Mouse (Mus musculus): ENCODE measurements around the gene Polr3h. TPM values are rescaled to one million over a fixed set of nuclear protein-coding genes. Genes with fewer than 3 reads are reported as not detected.
"Not testable (repeated sequence)": the region's sequence is repeated elsewhere in the genome, so short reads cannot be mapped to it uniquely, and the experiment has no call there.

Gene Polr3h
- total RNA-seq, 4 experiments from 2014 or later = 7.2 to 10.2 (median 8.2) TPM

DNA sequence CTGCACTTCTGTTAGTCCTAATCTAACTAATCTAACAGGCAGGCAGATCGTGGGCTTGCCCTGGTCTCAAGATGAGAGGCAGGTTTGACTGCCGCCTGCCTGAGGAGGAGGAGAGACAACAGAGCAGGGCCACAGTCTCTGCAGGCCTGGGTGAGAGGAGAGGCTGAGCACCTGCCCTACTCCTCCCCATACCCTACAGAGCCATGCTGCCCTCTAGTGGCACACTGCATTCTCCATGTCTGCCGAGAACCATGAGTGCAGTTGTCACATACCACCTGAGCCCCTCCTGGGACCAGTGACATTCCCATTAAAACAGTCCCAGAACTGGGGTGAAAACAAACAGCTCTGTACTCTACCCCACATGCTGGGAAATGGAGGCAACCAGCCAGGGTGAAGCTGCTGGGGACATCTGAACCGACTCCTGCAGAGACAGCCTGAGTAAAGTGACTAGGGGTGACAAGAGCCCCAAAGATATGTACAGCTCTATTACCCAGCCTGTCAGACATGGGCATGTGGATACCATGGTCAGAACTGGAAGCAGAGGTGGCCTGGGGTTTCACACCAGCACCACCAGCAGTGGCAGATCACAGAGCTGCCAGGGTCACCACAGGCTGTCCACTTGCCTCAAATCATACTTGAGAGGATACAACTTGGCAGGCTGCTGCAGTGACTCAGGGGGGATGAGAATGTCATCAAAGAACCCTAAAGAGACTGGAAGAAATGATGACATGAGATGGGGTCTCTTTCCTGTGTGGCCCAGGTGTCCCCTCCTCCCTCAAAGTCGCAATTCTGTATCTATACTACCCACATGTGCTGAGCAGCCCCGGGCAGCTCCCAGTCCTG, 8.2 kb downstream of the Polr3h start:
- peak; percentile 51 to 62 for DNase-seq (ENCODE audit: low spot score in 2 of 2)

DNA sequence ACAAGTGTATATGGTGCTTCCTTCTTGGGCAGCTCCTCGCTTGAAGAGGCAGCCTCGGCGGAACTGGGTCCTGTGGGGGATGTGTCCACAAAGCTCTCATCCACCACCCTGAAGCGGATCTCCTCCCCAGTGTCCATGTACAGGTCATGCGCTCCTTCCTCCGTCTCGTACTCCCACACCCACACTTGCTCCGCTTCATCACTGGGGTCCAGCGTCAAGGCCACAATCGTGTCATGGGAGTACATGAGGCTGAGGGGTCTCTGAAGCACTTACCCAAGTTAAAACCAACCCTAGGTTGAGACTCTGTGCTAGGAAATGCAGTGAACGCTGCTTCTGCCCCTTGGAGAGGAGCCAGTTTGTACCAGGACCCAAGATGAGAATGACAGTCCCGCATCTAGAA, 8.8 kb downstream of the Polr3h start:
- no peak for DNase-seq (ENCODE audit: low spot score in 2 of 2)

DNA sequence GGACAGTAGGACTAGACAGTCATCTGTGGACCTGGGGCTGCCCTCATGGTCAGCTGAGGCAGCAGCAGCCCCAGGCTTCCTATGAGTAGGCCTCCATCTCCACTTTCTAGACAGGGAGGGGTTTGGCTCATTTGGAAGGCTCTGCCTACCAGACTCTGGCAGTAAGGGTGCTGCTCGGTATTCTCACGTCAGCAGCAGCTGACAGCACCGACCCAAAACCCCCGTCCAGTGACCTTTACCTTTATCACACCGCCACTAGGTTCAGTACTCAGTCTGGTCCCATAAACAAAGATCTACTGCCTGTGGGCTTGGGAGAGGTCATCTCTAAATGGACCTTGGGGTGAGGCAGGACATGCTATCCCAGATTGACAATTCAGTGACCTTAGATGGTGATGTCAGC, 10.4 kb downstream of the Polr3h start:
- no peak for DNase-seq (ENCODE audit: low spot score in 2 of 2)

DNA sequence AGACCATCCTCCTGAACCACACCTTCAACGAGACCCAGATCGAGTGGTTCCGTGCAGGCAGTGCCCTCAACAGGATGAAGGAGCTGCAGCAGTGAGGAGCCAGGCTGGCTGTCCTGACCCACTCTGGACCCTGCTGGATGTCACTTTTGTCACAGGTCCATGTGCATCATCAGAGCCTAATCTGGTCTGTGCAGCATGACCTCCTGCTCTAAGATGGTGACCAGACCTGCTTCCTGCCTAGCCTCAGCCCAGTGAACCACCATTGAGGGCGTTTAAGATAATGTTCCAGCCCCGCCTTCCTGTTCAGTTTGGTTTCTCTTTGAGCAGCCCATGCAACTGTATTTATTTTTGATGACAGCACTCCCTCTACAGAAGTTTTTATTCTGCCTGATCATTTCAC, 11.4 kb downstream of the Polr3h start:
- no peak for DNase-seq (ENCODE audit: low spot score in 2 of 2)

DNA sequence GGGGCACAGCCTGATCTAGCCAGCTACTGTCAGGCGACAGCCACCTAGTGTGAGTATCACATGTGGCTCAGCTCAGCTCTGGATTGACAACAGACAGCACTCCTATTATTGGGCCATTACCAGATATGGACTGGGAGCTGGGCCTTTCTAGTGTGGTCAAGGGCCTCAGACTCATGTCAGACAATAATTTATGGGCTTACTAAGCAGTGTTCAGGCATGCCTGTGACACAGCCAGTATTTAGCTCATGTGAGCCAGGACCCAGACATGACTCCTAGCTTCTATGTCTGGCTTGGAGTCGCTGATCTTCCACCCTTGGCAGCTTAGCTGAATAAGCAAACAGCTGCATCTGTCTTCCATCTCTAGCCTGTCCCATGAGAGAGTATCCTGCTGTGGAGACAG, 13.5 kb downstream of the Polr3h start:
- DNase-seq (ENCODE audit: low spot score in 2 of 2) = peak in 1 of 2 experiments; percentile 34

DNA sequence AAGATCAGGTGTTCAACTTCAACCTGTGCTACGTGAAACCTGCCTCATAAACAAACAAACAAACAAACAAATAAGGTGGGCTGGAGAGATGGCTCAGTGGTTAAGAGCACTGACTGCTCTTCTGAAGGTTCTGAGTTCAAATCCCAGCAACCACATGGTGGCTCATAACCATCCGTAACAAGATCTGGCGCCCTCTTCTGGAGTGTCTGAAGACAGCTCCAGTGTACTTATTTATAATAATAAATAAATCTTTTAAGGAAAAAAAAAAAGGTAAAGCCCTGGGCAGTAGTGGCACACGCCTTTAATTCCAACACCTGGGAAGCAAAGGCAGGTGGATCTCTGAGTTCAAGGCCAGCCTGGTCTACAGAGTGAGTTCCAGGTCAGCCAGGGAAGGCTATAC, 17.3 kb downstream of the Polr3h start:
- DNase-seq (ENCODE audit: low spot score in 2 of 2) = not testable (repeated sequence)

DNA sequence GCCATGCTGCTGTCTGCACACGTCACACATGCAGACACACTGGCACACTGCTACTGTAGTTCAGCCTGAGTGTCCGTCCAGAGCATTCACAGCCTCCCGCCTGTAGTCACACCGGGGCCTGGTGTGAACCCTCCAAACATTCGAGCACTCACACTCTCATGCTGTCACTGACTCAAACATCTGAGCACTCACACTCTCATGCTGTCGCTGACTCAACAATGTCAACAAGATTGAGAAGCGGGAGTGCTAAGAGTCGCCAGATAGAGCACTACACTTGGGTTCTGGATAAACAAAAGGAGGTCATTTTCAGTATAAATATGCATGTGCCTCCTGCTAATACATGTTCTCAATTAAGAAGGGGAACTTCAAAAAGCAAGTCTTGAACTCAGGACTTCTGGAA, 18.1 kb downstream of the Polr3h start:
- no peak for DNase-seq (ENCODE audit: low spot score in 2 of 2)

DNA sequence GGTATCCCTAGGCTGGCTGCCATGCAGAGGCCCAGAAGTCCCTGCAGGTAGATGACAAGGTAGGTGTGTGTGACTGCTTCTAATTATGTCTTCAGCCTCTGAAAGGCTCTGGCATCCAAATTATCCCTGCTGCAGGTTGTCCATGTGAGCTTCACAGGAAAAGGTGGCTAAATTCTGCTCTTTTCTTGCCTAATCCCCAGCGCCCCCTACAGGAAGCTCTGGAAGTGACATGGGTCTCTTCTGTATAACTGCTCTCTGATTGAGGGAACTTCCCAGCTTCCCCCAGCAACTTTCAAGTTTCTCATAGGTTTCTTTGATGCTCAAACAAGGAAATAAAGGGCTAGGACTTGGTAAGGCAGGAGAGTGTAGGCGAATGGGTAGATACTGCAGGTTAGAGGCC, 21.1 kb downstream of the Polr3h start:
- DNase-seq (ENCODE audit: low spot score in 2 of 2) = peak; percentile 61 to 64

DNA sequence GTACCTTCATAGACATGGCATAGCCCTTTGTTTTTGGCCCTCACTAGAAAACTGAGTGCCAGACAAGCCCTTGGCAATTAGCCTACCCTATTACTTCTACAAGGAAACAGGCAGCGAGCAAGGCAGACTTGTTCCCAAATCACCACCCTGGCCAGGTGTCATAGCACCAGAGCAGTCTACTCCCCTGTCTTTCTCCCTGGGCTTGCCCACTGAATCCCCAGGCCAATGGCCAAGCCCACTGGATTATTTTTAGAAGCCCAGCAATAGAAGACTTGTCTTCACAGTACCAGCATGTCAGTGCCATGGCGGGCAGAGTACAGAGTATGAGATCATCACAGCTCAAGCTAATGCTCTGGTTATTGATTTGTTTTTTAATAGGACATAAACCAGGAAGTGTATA, 27.3 kb downstream of the Polr3h start:
- DNase-seq (ENCODE audit: low spot score in 2 of 2) = no peak

DNA sequence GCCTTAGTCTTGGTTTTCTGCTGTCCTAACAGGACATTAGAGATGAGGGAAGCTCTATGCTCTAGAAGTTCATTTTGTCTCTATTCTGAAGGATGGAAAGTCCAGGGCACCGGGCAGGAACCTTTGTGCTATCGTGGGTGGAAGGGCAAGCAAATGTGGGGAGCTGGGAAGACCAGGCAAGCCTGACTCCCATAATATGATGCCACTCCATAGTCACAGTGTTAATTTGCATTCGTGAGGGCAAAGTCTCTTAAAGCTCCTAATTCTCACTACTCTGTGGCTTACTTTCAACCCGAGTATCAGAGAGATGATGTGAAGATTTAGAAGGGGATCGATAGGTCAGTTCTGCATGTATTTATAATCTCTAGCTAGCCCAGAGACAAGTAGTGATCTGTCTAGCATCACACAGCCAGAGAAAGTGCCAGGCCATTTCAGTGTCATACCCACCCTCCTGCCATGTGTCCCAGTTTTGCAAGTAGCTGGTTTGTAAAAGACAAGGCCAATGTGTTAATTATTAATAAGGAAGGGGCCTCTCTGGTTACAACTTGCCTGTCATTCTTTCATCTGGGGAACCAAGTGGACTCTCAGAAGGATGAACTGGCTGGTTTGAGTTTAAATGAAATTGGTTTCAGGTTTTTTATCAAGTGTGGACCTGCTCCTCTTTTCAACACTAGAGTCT, 28.3 kb downstream of the Polr3h start:
- no peak for DNase-seq (ENCODE audit: low spot score in 2 of 2)

DNA sequence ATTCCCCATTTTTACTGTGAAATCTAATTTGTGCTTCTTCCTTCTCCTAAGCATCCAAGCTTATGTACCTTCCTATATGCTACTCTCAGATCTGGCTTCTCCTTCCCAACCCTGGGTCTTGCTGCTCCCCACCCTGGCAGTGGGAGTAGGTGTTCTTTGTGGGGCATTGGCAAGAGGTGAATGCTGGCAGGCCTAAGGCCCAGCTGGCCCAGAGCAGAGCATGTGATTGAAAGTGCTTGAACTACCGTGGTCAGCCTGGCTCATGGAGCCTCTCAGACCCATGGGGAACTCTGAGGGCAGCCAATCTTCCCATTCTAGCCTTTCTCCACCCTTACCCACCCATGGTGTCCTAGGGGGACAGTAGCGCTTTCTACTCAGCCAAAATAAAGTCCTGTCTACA, 29.6 kb downstream of the Polr3h start:
- no peak for DNase-seq (ENCODE audit: low spot score in 2 of 2)

DNA sequence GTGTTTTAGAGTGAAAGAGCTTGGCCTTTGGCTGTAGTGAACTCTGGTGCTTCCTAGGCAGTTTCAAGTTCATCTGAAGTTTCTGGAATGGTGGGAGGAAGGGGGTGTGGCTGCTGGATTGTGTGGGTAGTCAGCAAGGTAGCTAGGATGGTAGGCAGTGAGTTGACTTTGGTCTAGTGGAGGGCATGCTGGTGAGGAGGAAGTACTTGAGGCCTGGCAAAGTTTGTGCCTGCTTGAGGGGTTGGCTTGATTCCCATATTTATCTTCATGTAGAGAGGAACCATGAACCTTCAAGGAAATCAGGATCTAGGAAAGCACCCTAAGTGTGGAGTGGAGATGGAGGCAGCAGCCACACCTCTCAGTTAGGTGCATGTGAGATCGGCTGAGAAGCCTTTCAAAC, 32.0 kb downstream of the Polr3h start:
- no peak for DNase-seq (ENCODE audit: low spot score in 2 of 2)

DNA sequence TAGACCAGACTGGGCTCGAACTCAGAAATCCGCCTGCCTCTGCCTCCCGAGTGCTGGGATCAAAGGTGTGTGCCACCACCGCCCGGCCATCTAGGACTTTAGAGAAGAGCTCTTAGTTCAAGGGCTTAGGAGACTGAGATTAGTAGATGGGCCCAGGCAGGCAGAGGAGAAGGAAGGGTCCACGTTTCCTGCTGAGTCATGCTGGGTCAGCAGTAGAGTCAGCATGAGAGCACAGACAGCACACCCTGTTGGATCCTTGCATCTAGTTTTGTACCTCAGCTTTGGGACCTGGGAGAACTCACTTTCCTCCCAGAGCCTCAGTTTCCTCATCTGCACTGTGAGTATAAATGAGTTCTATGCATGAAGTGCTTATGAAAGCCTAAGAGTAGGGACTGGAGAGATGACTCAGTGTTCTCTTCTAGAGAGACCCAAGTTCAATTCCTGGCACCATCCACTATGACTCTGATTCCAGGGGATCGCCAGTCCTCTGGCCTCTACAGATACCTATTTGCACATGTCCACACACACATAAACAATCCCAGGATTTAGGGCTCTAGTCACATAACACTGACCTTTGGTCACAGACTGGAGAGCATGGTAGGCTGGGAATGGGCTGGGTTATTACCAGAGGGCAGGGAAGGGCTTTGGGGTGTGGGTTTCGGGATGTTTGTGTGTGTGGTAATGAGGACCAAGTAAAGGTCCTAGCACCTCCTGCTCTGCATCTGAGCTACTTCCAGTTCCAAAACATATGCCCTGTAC, 34.0 kb downstream of the Polr3h start:
- DNase-seq (ENCODE audit: low spot score in 2 of 2) = no peak

DNA sequence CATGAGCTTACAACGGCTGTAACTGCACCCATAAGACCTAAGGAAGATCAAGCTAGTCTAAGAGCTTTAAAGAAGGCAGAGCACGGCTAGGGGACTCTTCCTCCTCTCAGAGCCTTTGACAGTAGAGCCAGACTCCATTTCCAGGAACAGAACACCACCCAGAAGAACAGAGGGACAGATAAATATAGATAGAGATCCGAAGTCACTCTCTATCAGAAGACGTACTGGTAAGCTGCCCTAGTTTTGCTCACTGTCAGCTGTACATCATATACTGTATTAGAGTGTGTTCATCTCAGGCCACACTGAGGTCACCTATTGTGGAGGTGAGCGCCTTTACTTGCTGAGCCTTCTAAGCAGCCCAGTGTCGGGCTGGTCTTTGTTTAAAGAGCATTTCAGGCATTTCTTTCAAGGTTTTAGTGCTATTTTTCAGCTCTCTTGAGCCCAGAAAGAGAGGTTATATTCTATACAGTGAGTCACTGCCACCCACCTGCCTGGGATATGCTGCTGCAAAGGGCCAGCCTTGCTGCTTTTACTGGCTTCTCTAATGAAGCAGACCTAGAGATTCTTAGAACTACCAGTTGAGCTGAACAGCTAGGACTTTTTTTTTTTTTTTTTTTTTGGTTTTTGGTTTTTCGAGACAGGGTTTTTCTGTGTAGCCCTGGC, 34.8 kb downstream of the Polr3h start:
- DNase-seq (ENCODE audit: low spot score in 2 of 2) = no peak

DNA sequence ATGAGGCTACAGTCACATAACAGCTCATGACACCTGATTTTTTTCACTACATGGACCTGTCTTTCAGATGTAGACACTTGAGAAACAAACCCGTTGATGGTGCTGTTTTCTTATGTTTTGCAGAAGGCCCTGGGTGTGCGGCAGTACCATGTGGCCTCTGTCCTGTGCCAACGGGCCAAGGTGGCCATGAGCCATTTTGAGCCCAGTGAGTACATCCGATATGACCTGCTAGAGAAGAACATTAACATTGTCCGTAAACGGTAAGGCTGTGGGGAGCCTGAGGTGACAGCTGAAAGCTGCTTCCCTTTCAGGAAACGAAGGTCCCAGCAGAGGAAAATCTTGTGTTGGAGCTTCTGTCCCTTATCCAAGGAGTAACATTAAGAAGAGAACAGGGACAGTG, 36.9 kb downstream of the Polr3h start:
- DNase-seq (ENCODE audit: low spot score in 2 of 2) = peak; percentile 40 to 70

DNA sequence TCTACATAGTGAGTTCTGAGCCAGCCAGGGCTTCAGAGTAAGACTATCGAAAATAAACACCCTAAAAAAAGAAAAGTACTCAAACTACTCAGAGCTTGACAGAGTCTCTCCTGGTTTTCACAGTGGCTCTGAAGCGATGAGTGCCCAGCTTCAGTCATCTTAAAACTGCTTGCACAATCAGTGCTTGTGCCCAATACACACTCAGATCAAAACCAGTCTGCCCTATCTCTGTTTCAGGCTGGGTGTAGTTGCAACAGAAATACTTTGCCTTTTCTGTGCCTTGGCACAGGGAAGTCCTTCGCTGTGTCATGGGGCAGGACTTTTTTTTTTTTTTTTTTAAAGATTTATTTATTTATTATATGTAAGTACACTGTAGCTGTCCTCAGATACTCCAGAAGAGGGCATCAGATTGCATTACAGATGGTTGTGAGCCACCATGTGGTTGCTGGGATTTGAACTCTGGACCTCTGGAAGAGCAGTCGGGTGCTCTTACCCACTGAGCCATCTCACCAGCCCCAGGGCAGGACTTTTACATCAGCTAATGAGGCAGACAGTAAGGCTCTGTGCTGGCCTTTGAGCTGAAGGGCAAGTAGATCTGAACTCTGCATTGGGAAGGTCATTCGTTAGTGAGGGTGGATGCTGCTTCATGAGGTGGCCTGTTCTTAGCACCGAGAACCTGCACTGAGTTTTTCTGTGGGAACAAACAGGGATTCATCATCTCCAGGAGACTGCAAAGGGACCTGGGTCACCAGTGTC, 39.1 kb downstream of the Polr3h start:
- DNase-seq (ENCODE audit: low spot score in 2 of 2) = no peak

DNA sequence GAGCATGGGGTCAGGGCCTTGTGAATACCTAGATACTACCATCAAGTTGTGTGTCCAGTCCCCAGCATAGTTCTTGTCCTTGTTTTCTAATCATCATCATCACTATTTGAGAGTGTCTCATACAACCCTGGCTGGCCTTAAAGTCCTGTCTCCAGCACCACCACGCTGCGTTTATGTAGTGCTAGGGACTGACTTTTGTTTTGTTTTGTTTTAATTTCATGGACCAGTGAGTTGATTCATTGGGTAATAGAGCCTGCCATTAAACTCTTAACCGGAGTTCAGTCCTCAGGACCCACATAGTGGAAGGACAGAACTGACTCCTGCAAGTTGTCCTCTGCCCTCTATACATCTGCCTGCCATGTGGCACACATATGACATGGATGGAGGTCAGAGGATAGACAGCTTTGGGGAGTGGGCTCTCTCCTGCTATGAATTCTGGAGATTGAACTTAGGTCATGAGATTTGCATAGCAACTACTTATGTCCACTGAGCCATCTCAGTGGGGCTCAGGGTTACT, 40.6 kb downstream of the Polr3h start:
- no peak for DNase-seq (ENCODE audit: low spot score in 2 of 2)

DNA sequence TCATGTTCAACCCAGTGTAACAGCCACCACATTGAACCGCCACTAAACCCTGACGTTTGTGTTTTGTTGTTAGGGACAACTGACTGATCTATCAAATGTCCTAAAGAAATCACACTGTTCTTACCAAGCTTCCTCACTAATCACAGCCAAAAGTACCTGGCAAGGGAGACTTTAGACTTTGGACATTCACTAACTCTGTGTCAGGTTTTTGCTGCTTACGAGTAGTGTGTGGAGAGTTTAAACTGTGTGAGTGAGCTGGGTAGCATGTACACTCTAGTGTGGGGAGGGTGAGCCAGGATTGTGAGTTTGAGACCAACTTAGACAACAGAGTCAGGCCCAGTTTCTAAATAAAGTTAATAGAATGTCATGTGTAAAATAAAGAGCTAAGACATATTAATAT, 43.7 kb downstream of the Polr3h start:
- DNase-seq (ENCODE audit: low spot score in 2 of 2) = no peak

DNA sequence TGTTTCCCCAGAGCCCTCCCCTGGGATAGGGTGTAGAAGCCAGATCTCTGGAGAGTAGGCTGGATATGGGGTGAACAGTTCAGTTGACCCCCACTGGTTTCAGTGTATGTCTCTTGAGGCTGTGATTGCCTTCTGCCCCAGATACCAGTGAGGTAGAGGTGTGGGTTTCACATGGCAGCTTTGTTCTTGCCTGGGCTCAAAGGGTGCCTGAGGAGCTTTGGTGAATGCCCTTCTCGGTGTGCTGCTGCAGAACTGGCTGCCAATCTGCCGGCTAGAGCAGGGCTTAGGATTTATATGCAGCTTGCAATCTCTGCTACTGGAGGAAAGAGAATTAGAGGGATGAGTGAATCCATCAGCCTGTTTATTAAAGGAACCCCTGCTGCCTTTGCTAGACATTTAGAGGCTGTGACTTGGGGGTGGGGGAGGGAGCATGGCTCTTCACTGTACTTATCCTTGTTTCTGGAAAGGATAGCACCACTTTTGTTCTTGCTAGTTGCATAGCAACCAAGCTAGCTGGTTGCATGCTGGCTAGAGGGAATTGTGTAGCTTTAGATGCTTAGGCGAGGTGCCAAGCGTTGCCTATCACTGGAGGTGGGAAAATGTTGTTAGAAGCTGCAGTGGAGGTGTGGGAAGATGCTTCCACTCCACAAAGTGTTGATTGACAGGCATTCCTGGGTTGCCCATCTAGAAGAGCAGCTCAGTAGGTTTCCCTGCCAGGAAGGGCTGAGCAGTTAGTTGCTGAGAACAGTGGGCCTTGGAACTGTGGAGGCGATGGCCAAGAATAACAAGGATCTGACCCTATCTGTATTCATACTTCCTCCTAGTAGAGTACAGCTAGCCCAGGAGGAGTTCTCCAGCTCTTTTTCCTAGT, 46.3 kb downstream of the Polr3h start:
- DNase-seq (ENCODE audit: low spot score in 2 of 2) = no peak
